Mouse (Mus musculus): ENCODE data around the gene Pld1.

Gene Pld1

DNA sequence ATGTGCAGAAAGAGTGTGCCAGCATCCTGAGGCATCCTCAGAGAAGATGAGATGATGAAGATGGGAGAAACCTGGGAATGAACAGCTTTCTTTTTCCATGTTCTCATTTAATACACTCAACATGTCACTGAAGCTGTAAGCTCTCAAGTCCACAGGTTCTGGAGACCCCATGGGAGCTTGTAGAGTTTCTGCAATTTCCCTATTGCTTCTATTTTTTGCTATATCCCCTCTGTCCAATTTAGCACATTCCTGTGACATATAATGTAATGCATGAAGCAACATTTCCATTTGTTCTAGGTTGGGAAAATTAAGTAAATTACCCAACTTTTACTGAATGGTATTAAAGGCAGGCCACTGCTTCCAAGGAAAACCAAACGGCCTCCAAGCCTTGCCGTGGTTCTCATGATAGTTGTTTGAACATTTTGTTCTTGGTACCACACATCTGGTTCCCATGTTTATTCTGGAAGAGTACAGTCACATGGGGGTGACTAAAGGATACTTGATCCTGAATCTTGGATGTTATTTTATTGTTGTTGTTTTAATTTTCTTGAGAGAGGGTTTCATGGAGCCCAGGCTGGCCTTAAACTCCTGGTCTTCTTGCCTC lies 52.7 kb downstream of the Pld1 start:
- no peak for DNase-seq (ENCODE audit: low spot score)

DNA sequence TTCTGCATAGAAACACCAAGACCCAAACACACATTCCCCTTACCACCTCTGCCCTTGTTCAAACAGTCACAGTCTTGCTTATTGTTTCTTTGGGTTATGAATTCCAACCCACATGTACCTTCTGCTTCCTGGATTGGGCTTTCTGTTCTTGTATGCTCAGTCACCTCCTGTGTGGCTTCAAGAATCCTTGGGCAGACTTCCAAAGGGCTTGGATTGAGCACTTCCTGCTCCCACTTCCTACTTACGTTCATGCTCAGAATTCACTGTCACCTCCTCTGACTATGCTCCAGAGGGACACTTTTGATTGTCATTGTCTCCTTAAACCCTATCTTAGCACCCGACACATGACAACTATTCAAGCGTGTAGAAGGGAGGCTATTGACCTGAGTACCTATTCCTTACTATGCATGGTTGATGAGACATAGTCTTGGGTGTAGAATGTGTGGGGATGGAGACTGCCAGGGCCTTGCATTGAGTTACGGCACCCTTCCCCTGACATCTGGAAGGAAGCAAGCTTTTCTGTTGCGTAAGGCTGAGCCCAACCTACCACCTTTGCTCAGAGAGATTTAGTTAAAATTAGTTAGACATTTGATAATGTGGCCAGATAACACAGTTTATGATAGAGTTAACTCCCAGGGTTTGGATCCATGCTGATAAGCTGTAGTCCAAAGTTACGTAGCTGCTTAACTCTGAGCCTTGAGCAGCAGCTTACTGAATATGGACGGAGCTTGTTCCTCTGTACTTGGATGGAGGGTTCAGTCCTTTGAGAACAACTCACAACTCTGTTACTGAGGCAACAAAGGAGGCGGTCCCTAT lies 55.9 kb downstream of the Pld1 start:
- DNase-seq (ENCODE audit: low spot score), result no peak

- no peak for DNase-seq (ENCODE audit: low spot score)
These were observed 65.8 kb downstream of the Pld1 start for GRCm38 (mm10) chr3:28004321-28004720.

DNA sequence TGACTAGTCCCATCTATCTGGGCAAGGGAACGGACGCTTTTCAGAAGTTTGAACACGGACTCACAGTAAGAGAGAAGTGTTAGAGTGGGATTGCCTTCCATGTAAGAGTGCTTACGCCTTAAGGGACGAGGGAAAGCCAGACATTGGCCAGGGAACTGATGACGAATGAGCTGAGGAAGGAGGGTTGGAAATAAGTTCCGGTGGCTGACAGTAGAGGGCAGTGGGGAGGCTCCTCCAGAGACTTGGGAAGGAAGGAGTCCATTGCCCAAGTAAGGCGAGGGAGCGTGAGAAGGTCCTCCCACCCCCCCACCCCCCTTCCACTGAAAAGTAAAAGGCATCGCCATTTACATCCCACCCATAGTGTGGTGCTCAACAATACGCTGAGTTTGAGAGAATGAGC lies 69.2 kb downstream of the Pld1 start:
- DNase-seq (ENCODE audit: low spot score), result no peak

- no peak for DNase-seq (ENCODE audit: low spot score)
These were observed 69.9 kb downstream of the Pld1 start for GRCm38 (mm10) chr3:28008369-28008768.

- DNase-seq (ENCODE audit: low spot score), result no peak
These were observed 73.7 kb downstream of the Pld1 start for GRCm38 (mm10) chr3:28012177-28012576.

DNA sequence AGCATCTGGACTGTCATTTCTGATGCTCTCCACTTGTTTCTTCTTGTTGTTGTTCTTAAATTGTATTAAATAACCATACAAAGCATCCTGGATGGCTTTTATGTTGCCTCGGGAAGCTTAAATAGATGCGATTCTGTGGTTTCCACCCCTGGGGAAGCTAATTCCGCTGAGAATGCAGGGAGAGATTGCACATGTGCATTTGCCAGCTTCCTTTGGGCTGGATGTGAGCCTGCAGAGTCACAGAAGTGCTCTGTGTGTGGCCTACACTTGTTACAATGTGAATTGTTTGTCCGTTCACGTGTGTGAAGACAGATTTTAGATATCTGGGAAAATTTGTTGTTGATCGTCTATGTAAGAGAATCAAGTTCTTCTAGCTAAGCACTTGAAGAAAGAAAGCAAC lies 74.9 kb downstream of the Pld1 start:
- DNase-seq (ENCODE audit: low spot score), result no peak

DNA sequence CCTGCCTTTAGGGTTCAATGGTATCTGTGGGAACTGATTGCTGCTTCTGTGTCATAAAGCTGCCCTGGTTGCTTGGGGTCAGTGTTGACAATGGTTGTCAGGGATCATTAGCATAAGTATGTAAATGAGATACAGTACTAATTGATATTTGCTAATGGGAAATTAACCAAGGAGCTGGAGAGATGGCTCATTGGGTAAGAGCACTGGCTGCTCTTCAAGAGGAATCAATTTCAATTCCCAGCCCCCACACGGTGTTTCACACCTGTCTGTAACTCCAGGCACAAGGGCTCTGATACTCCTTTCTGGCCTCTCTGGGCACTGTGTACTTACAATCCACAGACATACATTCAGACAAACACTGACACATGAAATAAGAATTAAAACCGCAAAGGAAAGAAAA lies 78.5 kb downstream of the Pld1 start:
- no peak for DNase-seq (ENCODE audit: low spot score)

- DNase-seq (ENCODE audit: low spot score), result no peak
These were observed 81.2 kb downstream of the Pld1 start for GRCm38 (mm10) chr3:28019727-28020126.

DNA sequence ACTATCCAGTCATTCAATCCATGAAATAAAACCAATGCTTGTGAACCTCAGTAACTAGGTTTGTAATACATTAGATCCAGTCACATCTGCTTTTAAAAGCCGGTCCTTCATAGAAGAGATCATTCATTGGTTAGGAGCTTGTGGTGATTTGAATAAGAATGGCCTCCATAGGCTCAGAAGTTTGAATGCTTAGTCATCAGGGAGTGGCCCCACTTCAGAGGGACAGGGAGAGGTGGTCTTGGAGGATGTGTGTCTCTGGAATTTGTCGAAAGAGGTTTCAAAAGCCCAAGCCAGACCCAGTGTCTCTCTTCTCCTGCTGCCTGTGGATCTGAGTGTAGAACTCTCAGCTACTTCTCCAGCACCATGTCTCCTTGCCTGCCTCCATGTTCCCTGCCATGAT lies 81.9 kb downstream of the Pld1 start:
- no peak for DNase-seq (ENCODE audit: low spot score)

GRCm38 (mm10) chr3:28022191-28022590 lies 83.7 kb downstream of the Pld1 start:
- DNase-seq (ENCODE audit: low spot score), result no peak

GRCm38 (mm10) chr3:28026876-28027275 lies 88.4 kb downstream of the Pld1 start:
- no peak for DNase-seq (ENCODE audit: low spot score)

GRCm38 (mm10) chr3:28028456-28028855 lies 90.0 kb downstream of the Pld1 start:
- no peak for DNase-seq (ENCODE audit: low spot score)

DNA sequence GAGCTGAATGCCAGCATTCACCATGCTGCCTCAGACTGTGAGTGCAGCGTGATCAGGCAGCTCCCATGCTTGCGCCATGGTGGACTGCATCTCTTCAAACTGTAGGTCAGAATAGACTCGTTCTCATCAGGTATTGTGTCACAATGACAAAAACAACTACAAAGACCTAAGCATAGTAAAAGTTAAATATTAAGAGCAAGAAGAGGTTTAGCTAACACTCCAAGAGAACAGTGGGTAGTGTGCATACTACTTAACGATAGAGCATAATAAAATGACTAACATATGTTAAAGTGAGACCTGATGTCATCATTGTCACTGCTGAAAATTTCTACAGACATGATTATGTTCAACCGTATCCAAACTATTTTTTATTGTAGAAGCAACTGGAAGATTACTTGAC lies 92.4 kb downstream of the Pld1 start:
- DNase-seq (ENCODE audit: low spot score), result no peak

GRCm38 (mm10) chr3:28031643-28032243 lies 93.2 kb downstream of the Pld1 start:
- DNase-seq (ENCODE audit: low spot score), result no peak

DNA sequence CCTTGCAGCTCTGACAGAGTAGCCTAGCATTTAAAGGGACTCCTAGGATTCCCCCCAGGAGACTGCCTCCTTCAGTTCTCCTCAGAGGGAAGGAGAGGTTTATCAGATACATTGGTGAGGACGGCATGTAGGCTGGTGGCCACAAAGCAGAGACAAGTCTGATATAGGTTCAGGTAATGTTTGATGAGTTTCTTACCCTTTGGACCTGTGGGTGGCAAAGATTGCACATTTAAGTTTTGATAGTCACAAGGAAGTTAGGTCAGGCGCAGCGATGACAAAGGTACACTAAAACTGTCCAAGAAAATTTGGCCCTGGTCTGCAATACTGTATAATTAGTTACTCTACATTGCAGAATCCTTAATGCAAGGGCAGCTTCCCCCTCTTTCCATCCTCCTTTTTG lies 95.4 kb downstream of the Pld1 start:
- no peak for DNase-seq (ENCODE audit: low spot score)

DNA sequence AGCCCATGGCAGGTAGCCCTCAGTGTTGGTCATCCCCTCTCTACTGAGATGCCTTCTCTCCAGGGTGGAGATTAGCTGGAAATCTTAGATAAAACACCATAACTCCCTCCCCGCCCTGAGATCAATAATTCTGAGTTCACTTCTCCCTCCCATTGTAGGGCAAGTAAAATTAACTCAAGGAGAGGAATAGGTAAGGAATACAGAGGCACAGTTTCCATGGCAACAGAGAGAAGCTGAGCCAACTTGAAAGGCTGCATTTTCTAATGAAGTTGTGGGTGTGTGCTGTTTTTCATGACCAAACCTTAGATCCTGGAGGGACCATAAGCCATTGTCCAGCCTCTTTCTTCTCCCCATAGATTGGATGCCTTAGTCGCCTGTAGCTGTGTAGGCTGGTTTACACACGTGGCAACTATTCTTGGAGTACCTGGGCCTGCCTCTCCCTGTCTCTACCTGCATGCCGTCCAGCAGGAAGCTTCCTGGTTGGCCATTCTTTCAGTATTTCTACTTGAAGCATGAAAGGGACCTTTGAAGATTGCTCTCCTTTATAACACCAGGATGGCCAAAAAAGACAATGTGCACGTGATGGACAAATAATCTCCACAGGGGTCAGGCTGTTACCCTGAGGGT lies 96.3 kb downstream of the Pld1 start:
- DNase-seq (ENCODE audit: low spot score), result no peak

GRCm38 (mm10) chr3:28037320-28037932 lies 98.9 kb downstream of the Pld1 start:
- DNase-seq (ENCODE audit: low spot score), result no peak

DNA sequence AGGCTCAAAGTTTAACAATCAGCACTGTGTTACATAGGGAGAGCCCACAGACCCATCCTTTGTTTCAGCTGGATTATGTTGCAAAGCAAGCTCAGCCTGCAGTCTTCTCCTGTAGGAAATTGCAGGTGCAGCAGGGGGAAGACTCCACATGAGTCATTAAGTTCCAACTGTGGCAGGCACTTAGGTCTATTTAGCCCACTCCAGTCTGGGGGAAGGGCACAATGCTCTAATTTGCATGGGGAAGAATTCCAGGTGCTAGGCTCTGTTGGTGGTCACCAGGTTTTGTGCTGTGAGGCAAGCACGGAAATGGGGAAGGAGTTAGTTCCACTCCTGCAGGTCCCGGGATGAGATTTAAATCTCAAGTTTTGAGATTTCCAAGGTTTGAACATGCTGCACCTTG lies 99.6 kb downstream of the Pld1 start:
- DNase-seq (ENCODE audit: low spot score), result no peak

- no peak for DNase-seq (ENCODE audit: low spot score)
These were observed 101.3 kb downstream of the Pld1 start for GRCm38 (mm10) chr3:28039760-28040159.

- DNase-seq (ENCODE audit: low spot score), result no peak
These were observed 102.7 kb downstream of the Pld1 start for GRCm38 (mm10) chr3:28041236-28041635.

GRCm38 (mm10) chr3:28042366-28042765 lies 103.9 kb downstream of the Pld1 start:
- no peak for DNase-seq (ENCODE audit: low spot score)

GRCm38 (mm10) chr3:28047599-28047998 lies 109.1 kb downstream of the Pld1 start:
- DNase-seq (ENCODE audit: low spot score), result no peak

Data from embryo, embryonic 10.5 days (tissue).